Mouse (Mus musculus): ENCODE measurements around the gene Olfr1040.

- TF ChIP-seq POLR2A (IDR thresholded peaks at IDR 0.05; ENCODE audit: extremely low read depth, insufficient read depth, low read length) (no peak), CTCF (IDR thresholded peaks at IDR 0.05; ENCODE audit: extremely low read depth, insufficient read depth, low read length) (no peak)
These were observed 39.1 kb upstream of the Olfr1040 start, which contains the start of gene Olfr52 for GRCm38 (mm10) chr2:86185583-86185982.

All from cortical plate, adult 2 months (tissue).